Mouse (Mus musculus): ENCODE results near the gene Ssmem1. TPM values are rescaled to one million over a fixed set of nuclear protein-coding genes. Genes with fewer than 3 reads are reported as not detected.

Ssmem1 gene
- polyA plus RNA-seq, 1 experiment, result not detected

DNA sequence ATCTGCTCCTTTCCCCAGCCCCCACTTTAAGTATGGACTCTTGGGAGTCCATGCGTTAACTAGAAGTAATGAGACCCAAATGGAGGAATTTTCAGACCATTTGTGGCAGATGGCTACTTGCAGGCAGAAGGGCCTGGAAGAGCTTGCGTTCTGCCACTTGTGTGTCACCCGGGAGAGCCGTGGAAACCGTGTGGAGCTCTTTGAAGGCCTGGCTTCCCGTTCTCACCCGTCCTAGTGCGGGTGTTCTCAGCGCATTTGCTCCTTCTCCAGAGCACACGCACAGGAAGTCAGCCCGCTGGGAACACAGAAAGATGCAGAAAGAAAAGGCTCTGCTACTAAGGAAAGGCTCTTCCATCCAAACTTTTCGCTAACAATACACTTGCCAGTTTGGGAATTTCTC lies 33.4 kb downstream of the Ssmem1 start:
- H3K4me1 ChIP-seq (ENCODE audit: control insufficient read depth, insufficient read depth, low read length), result peaks cover 6% of the 10 kb centered on the region
- TF ChIP-seq POLR2A (IDR thresholded peaks at IDR 0.05; ENCODE audit: borderline replicate concordance, low read depth, low read length) (no peak), CTCF (IDR thresholded peaks at IDR 0.05; ENCODE audit: low read depth, low read length) (no peak)
- no peak overlapping the region for H3K27ac ChIP-seq (ENCODE audit: insufficient read depth, low read depth, low read length)
- no peak overlapping the region for H3K4me3 ChIP-seq (ENCODE audit: insufficient read depth, low read length)

GRCm38 (mm10) chr6:30543851-30544250 lies 34.2 kb downstream of the Ssmem1 start:
- Histone ChIP-seq H3K27ac (ENCODE audit: insufficient read depth, low read depth, low read length) (no peak overlapping the region), H3K4me1 (ENCODE audit: control insufficient read depth, insufficient read depth, low read length) (peaks cover 6% of the 10 kb centered on the region)
- TF ChIP-seq POLR2A (IDR thresholded peaks at IDR 0.05; ENCODE audit: borderline replicate concordance, low read depth, low read length) (no peak), CTCF (IDR thresholded peaks at IDR 0.05; ENCODE audit: low read depth, low read length) (no peak)

DNA sequence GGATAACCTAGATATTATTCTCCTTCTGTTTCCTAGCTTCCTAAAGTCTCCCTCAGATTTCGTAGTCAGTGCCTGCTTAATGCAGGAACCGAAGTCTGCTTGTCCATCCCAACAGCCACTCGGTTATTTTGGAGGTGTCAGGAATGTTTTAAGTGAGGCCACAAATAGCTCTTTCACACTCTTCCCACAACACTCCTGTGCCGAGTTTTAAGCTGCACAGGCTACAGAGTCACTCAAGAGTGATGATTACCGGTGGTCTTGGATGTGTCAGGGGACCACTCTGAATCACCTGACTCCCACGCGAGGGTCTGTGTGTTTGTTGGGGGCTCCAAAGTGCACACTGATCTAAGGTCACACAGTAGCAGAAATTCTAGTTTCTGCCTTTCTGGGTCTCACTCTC lies 36.0 kb downstream of the Ssmem1 start:
- no peak for TF ChIP-seq CTCF (IDR thresholded peaks at IDR 0.05; ENCODE audit: low read depth, low read length)
- TF ChIP-seq POLR2A (IDR thresholded peaks at IDR 0.05; ENCODE audit: borderline replicate concordance, low read depth, low read length), result no peak
- H3K4me1 ChIP-seq (ENCODE audit: control insufficient read depth, insufficient read depth, low read length), result peaks cover 6% of the 10 kb centered on the region
- no peak overlapping the region for H3K27ac ChIP-seq (ENCODE audit: insufficient read depth, low read depth, low read length)
- H3K4me3 ChIP-seq (ENCODE audit: insufficient read depth, low read length), result no peak overlapping the region

More at GRCm38 (mm10) chr6:30543851-30544250, 34.2 kb downstream of the Ssmem1 start:
- H3K4me3 ChIP-seq (ENCODE audit: insufficient read depth, low read length), result no peak overlapping the region

DNA sequence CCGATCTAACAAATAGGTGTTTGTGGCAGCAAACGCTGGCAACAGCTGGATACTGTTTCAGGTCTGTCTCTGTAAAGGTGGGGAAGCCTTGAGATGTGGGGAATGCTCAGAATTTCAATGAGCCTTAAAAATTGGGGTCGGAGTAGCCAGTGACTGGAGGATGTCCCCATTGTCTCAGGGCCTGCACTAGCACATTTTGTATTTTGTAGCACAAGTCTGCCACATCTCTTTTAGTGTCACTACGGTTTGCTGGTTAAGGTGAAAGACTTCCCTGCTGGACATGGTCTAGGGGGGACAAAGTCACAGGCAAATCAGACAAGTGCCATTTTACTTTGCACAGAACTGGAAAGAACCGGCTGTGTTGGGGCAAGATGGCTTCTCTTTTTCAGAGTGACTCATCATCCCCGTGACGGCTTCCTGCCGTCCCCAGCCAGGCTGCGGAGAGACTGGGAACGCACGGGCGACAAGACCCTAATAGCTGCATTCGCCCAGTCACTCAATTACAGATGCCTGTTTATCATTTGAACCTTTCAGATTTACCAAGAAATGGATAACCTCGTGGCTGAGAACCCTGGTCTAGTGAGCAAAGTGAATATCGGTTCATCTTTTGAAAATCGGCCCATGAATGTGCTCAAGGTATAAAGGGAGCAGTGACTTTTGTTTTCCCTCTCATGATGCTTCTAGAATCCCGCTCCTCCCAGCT lies 37.1 kb downstream of the Ssmem1 start:
- no peak for TF ChIP-seq POLR2A (IDR thresholded peaks at IDR 0.05; ENCODE audit: borderline replicate concordance, low read depth, low read length)
- no peak for TF ChIP-seq CTCF (IDR thresholded peaks at IDR 0.05; ENCODE audit: low read depth, low read length)
- H3K27ac ChIP-seq (ENCODE audit: insufficient read depth, low read depth, low read length), result no peak overlapping the region
- peak overlapping the region; percentile 56 for H3K4me3 ChIP-seq (ENCODE audit: insufficient read depth, low read length)
- H3K4me1 ChIP-seq (ENCODE audit: control insufficient read depth, insufficient read depth, low read length), result peaks cover 6% of the 10 kb centered on the region

- H3K4me1 ChIP-seq (ENCODE audit: control insufficient read depth, insufficient read depth, low read length), result peaks cover 6% of the 10 kb centered on the region
- no peak for TF ChIP-seq POLR2A (IDR thresholded peaks at IDR 0.05; ENCODE audit: borderline replicate concordance, low read depth, low read length)
- TF ChIP-seq CTCF (IDR thresholded peaks at IDR 0.05; ENCODE audit: low read depth, low read length), result no peak
- H3K4me3 ChIP-seq (ENCODE audit: insufficient read depth, low read length), result peak overlapping the region; percentile 56
- H3K27ac ChIP-seq (ENCODE audit: insufficient read depth, low read depth, low read length), result no peak overlapping the region
Observed at GRCm38 (mm10) chr6:30547274-30547645, 37.6 kb downstream of the Ssmem1 start.

GRCm38 (mm10) chr6:30547656-30548306 lies 38.1 kb downstream of the Ssmem1 start:
- no peak overlapping the region for H3K4me3 ChIP-seq (ENCODE audit: insufficient read depth, low read length)
- H3K27ac ChIP-seq (ENCODE audit: insufficient read depth, low read depth, low read length), result no peak overlapping the region
- TF ChIP-seq CTCF (IDR thresholded peaks at IDR 0.05; ENCODE audit: low read depth, low read length), result no peak
- TF ChIP-seq POLR2A (IDR thresholded peaks at IDR 0.05; ENCODE audit: borderline replicate concordance, low read depth, low read length), result no peak
- peaks cover 6% of the 10 kb centered on the region for H3K4me1 ChIP-seq (ENCODE audit: control insufficient read depth, insufficient read depth, low read length)

- TF ChIP-seq POLR2A (IDR thresholded peaks at IDR 0.05; ENCODE audit: borderline replicate concordance, low read depth, low read length) (no peak), CTCF (IDR thresholded peaks at IDR 0.05; ENCODE audit: low read depth, low read length) (no peak)
- Histone ChIP-seq H3K4me1 (ENCODE audit: control insufficient read depth, insufficient read depth, low read length) (peaks cover 6% of the 10 kb centered on the region), H3K4me3 (ENCODE audit: insufficient read depth, low read length) (no peak overlapping the region), H3K27ac (ENCODE audit: insufficient read depth, low read depth, low read length) (no peak overlapping the region)
Observed at GRCm38 (mm10) chr6:30549231-30549761, 39.6 kb downstream of the Ssmem1 start.

DNA sequence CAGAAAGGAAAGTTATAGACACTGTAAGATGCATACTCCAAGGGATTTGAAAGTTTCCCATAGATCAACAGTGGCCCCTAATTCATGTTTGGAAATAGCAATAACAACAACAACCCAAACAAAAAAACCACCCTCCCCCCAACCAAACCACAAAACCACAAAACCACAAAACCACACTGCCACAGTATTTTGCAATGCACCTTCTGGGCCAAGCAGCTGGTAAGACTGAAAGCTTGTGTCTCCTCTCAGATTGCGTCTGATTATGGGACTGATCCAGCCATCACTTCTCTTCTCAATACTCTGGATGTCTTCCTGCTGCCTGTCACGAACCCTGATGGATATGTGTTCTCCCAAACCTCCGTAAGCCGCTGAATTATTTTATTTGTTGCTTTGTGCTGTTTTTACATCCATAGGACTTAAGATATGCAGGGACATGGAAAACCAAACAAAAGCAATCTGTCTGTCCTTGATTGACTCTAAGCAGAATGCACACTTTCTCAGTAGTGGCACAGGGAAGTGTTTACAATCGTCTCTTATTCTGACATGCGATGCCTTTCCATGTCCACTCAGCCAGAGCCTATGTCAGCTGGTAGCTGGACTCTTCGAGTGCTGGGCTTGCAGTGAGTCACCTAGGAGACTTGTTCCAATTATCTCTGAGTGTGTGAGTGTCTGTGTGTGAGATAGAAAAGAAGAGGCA lies 41.0 kb downstream of the Ssmem1 start:
- Histone ChIP-seq H3K4me1 (ENCODE audit: control insufficient read depth, insufficient read depth, low read length) (peaks cover 6% of the 10 kb centered on the region), H3K27ac (ENCODE audit: insufficient read depth, low read depth, low read length) (no peak overlapping the region), H3K4me3 (ENCODE audit: insufficient read depth, low read length) (no peak overlapping the region)
- TF ChIP-seq POLR2A (IDR thresholded peaks at IDR 0.05; ENCODE audit: borderline replicate concordance, low read depth, low read length) (no peak), CTCF (IDR thresholded peaks at IDR 0.05; ENCODE audit: low read depth, low read length) (no peak)

DNA sequence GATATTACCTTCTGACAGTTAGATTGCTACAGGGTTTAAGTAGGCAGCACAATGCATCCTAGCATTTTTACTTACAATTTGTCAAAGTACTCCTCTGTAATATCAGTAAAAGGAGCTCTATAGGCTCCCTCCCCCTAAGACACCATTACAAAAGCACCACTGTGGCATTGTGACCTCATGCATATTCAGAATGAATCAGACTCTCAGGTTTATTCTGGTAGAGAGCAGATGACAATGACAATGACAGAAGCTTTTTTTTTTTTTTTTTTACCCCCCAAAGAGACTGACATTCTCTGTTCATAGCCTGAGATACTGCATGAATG lies 41.5 kb downstream of the Ssmem1 start:
- Histone ChIP-seq H3K27ac (ENCODE audit: insufficient read depth, low read depth, low read length) (no peak overlapping the region), H3K4me3 (ENCODE audit: insufficient read depth, low read length) (no peak overlapping the region), H3K4me1 (ENCODE audit: control insufficient read depth, insufficient read depth, low read length) (peaks cover 6% of the 10 kb centered on the region)
- TF ChIP-seq CTCF (IDR thresholded peaks at IDR 0.05; ENCODE audit: low read depth, low read length), result no peak
